Mouse (Mus musculus): Measurements from ENCODE around the gene Slc9b1. TPM values are rescaled to one million over a fixed set of nuclear protein-coding genes. Genes with fewer than 3 reads are reported as not detected.

Slc9b1 gene
- total and polyA plus RNA-seq, 3 experiments, result 0.04 to 0.29 TPM; not detected in 1

GRCm38 (mm10) chr3:135351857-135352256 lies 4.0 kb downstream of the Slc9b1 start:
- WGBS, result 91% methylated on average over 3 of the region's 3 CpGs
- no peaks in the 10 kb centered on the region for H3K36me3 ChIP-seq (ENCODE audit: control insufficient read depth, insufficient read depth, low read length)
- TF ChIP-seq POLR2A (IDR thresholded peaks at IDR 0.05; ENCODE audit: insufficient read depth, low read depth, low read length), result no peak
- TF ChIP-seq CTCF (IDR thresholded peaks at IDR 0.05), result no peak
- TF ChIP-seq EP300 (IDR thresholded peaks at IDR 0.05; ENCODE audit: insufficient read depth, low read depth, low read length), result no peak
- no peaks in the 10 kb centered on the region for H3K4me1 ChIP-seq (ENCODE audit: control insufficient read depth, insufficient read depth, low read length)
- no peak overlapping the region for H3K27ac ChIP-seq
- H3K9ac ChIP-seq (ENCODE audit: low read depth, low read length), result no peak overlapping the region
- intact Hi-C loops (cut with DNase I), result no loop called here
- H3K79me2 ChIP-seq (replicated peaks; ENCODE audit: control insufficient read depth, insufficient read depth, low read length), result no peaks in the 10 kb centered on the region
- H3K27me3 ChIP-seq (ENCODE audit: control insufficient read depth, insufficient read depth, low read length), result no peaks in the 10 kb centered on the region
- no peak overlapping the region for H3K4me3 ChIP-seq
- no peak for DNase-seq

GRCm38 (mm10) chr3:135357394-135357793 lies 9.6 kb downstream of the Slc9b1 start:
- Histone ChIP-seq H3K4me1 (ENCODE audit: control insufficient read depth, insufficient read depth, low read length) (no peaks in the 10 kb centered on the region), H3K36me3 (ENCODE audit: control insufficient read depth, insufficient read depth, low read length) (no peaks in the 10 kb centered on the region), H3K27me3 (ENCODE audit: control insufficient read depth, insufficient read depth, low read length) (no peaks in the 10 kb centered on the region), H3K9ac (ENCODE audit: low read depth, low read length) (no peak overlapping the region), H3K27ac (no peak overlapping the region), H3K4me3 (no peak overlapping the region), H3K79me2 (replicated peaks; ENCODE audit: control insufficient read depth, insufficient read depth, low read length) (no peaks in the 10 kb centered on the region)
- WGBS, result 67% methylated on average over 4 of the region's 4 CpGs
- DNase-seq, result no peak
- intact Hi-C loops (cut with DNase I), result no loop called here
- TF ChIP-seq EP300 (IDR thresholded peaks at IDR 0.05; ENCODE audit: insufficient read depth, low read depth, low read length), result no peak
- no peak for TF ChIP-seq POLR2A (IDR thresholded peaks at IDR 0.05; ENCODE audit: insufficient read depth, low read depth, low read length)
- no peak for TF ChIP-seq CTCF (IDR thresholded peaks at IDR 0.05)

GRCm38 (mm10) chr3:135375836-135376235 lies 28.0 kb downstream of the Slc9b1 start:
- H3K27ac ChIP-seq, result no peak overlapping the region
- no peak overlapping the region for H3K4me3 ChIP-seq
- no peaks in the 10 kb centered on the region for H3K36me3 ChIP-seq (ENCODE audit: control insufficient read depth, insufficient read depth, low read length)
- TF ChIP-seq EP300 (IDR thresholded peaks at IDR 0.05; ENCODE audit: insufficient read depth, low read depth, low read length), result no peak
- no peak for TF ChIP-seq CTCF (IDR thresholded peaks at IDR 0.05)
- no peak for TF ChIP-seq POLR2A (IDR thresholded peaks at IDR 0.05; ENCODE audit: insufficient read depth, low read depth, low read length)
- H3K27me3 ChIP-seq (ENCODE audit: control insufficient read depth, insufficient read depth, low read length), result no peaks in the 10 kb centered on the region
- H3K4me1 ChIP-seq (ENCODE audit: control insufficient read depth, insufficient read depth, low read length), result no peaks in the 10 kb centered on the region
- no peak for DNase-seq
- 81% methylated on average over 3 of the region's 3 CpGs for WGBS
- H3K79me2 ChIP-seq (replicated peaks; ENCODE audit: control insufficient read depth, insufficient read depth, low read length), result no peaks in the 10 kb centered on the region
- intact Hi-C loops (cut with DNase I), result no loop called here
- H3K9ac ChIP-seq (ENCODE audit: low read depth, low read length), result no peak overlapping the region

- DNase-seq, result no peak
- intact Hi-C loops (cut with DNase I), result no loop called here
- Histone ChIP-seq H3K4me1 (ENCODE audit: control insufficient read depth, insufficient read depth, low read length) (no peaks in the 10 kb centered on the region), H3K79me2 (replicated peaks; ENCODE audit: control insufficient read depth, insufficient read depth, low read length) (no peaks in the 10 kb centered on the region), H3K36me3 (ENCODE audit: control insufficient read depth, insufficient read depth, low read length) (no peaks in the 10 kb centered on the region), H3K27me3 (ENCODE audit: control insufficient read depth, insufficient read depth, low read length) (no peaks in the 10 kb centered on the region), H3K9ac (ENCODE audit: low read depth, low read length) (no peak overlapping the region), H3K4me3 (no peak overlapping the region), H3K27ac (no peak overlapping the region)
- TF ChIP-seq EP300 (IDR thresholded peaks at IDR 0.05; ENCODE audit: insufficient read depth, low read depth, low read length) (no peak), CTCF (IDR thresholded peaks at IDR 0.05) (no peak), POLR2A (IDR thresholded peaks at IDR 0.05; ENCODE audit: insufficient read depth, low read depth, low read length) (no peak)
- 80% methylated on average over 10 of the region's 10 CpGs for WGBS
Observed at GRCm38 (mm10) chr3:135377445-135377844, 29.6 kb downstream of the Slc9b1 start.

GRCm38 (mm10) chr3:135379868-135380267 lies 32.0 kb downstream of the Slc9b1 start:
- H3K27ac ChIP-seq, result no peak overlapping the region
- no peaks in the 10 kb centered on the region for H3K4me1 ChIP-seq (ENCODE audit: control insufficient read depth, insufficient read depth, low read length)
- intact Hi-C loops (cut with DNase I), result no loop called here
- H3K36me3 ChIP-seq (ENCODE audit: control insufficient read depth, insufficient read depth, low read length), result no peaks in the 10 kb centered on the region
- no peak for TF ChIP-seq CTCF (IDR thresholded peaks at IDR 0.05)
- TF ChIP-seq POLR2A (IDR thresholded peaks at IDR 0.05; ENCODE audit: insufficient read depth, low read depth, low read length), result no peak
- no peak for TF ChIP-seq EP300 (IDR thresholded peaks at IDR 0.05; ENCODE audit: insufficient read depth, low read depth, low read length)
- no peak overlapping the region for H3K9ac ChIP-seq (ENCODE audit: low read depth, low read length)
- 86% methylated on average over 4 of the region's 4 CpGs for WGBS
- DNase-seq, result no peak
- no peaks in the 10 kb centered on the region for H3K27me3 ChIP-seq (ENCODE audit: control insufficient read depth, insufficient read depth, low read length)
- H3K79me2 ChIP-seq (replicated peaks; ENCODE audit: control insufficient read depth, insufficient read depth, low read length), result no peaks in the 10 kb centered on the region
- no peak overlapping the region for H3K4me3 ChIP-seq

- Histone ChIP-seq H3K79me2 (replicated peaks; ENCODE audit: control insufficient read depth, insufficient read depth, low read length) (no peaks in the 10 kb centered on the region), H3K9ac (ENCODE audit: low read depth, low read length) (no peak overlapping the region), H3K4me1 (ENCODE audit: control insufficient read depth, insufficient read depth, low read length) (no peaks in the 10 kb centered on the region; the same call in 1 of the 2 replicates), H3K4me3 (no peak overlapping the region), H3K27me3 (ENCODE audit: control insufficient read depth, insufficient read depth, low read length) (no peaks in the 10 kb centered on the region), H3K36me3 (ENCODE audit: control insufficient read depth, insufficient read depth, low read length) (no peaks in the 10 kb centered on the region), H3K27ac (no peak overlapping the region)
- DNase-seq, result no peak
- TF ChIP-seq EP300 (IDR thresholded peaks at IDR 0.05; ENCODE audit: insufficient read depth, low read depth, low read length) (no peak), CTCF (IDR thresholded peaks at IDR 0.05) (no peak), POLR2A (IDR thresholded peaks at IDR 0.05; ENCODE audit: insufficient read depth, low read depth, low read length) (no peak)
- 29% methylated on average over 6 of the region's 6 CpGs for WGBS
- intact Hi-C loops (cut with DNase I), result no loop called here
Observed at GRCm38 (mm10) chr3:135393186-135393585, 45.4 kb downstream of the Slc9b1 start.
